Mouse (Mus musculus): ENCODE data around the gene Aatf. TPM values are rescaled to one million over a fixed set of nuclear protein-coding genes. Genes with fewer than 3 reads are reported as not detected.

The Aatf gene
- polyA plus RNA-seq, 1 experiment = 14.0 TPM

DNA sequence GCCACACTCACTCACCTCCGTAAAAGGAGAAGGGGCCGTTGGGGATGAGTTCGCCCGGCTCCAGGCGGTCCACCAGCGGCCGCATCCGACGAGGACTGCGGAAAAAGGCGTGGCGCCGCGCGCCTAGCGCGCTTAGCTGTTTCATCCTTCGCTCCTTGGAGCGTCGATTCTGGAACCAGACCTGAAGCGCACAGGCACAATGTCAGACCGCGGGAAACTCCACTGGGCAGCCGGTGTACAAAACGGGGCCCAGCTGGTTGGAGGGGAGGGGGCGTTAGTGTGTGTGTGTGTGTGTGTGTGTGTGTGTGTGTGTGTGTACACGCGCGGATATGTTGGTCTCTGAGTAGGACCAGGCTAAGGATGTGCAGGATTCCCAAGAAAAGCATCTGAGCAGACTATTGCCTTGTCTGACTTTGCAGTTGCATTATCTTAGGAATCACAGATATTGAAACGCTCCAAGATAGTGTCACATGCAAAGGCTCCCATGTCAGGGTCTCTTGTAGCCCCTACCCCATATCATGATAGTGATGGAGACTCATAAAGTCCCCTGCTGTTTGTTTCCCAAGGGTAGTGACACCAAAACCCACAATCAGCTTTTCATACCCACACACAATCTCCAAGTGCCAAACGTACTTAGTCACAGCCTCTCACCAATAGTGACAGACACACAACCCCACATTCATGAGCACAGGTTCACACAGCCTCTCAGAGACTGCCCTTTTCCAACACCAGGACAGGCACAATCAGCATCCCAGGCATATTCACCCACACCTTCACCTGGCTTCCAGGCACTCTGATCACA lies 7.1 kb upstream of the Aatf start:
- TF ChIP-seq POLR2A (IDR thresholded peaks at IDR 0.05; ENCODE audit: borderline replicate concordance, insufficient read depth, low read length) (no peak), CTCF (IDR thresholded peaks at IDR 0.05; ENCODE audit: borderline replicate concordance, insufficient read depth, low read depth, low read length) (no peak)
- DNase-seq = peak in 1 of 2 experiments; percentile 44
- peak overlapping the region; percentile 59 for H3K4me3 ChIP-seq (replicated peaks; ENCODE audit: insufficient read depth, low read depth, low read length)
- peaks cover 19% of the 10 kb centered on the region for H3K4me1 ChIP-seq (ENCODE audit: control insufficient read depth, insufficient read depth, low read length)
- no peaks in the 10 kb centered on the region; the same call in 1 of the 2 replicates for H3K27me3 ChIP-seq (ENCODE audit: control insufficient read depth, insufficient read depth, low read length)
- 11% methylated on average over 31 of the region's 31 CpGs for WGBS
- peak overlapping the region; percentile 97 for H3K27ac ChIP-seq (ENCODE audit: insufficient read depth, low read length)

DNA sequence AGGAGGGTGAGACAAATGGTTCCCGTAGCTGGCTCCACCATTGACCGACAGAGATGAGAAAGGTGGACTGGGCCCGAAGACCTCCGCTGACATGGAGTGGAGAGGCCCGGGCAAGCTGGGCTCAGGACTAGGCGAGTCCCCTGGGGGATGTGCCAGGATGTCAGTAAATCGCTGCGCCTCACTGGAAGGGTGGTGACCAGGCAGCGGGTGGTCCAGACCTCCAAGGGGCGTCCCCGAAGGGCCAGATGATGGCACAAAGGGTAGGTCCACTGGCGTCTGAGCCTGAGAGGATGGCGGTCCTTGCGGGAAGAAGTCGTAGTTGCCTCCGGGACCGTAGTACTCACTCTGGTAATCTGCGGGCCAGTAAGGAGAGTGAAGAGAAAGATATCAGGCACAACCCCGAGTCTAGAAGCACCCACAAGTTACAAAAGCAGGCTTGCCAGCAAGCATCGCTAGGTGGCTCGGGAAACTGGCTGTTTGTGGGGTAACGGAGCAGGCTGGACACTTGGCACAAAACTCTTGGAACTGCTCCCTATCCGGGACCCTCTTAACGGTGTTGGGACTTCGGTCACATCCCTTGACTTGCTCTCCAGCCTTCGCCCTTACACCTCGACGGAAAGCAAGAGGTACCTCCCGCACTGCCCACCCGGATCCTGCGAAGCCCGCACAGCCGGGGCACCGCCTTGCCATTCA lies 6.4 kb upstream of the Aatf start:
- WGBS = 30% methylated on average over 34 of the region's 34 CpGs
- peak overlapping the region; percentile 32; the same call in 1 of the 2 replicates for H3K27ac ChIP-seq (ENCODE audit: insufficient read depth, low read length)
- H3K4me3 ChIP-seq (replicated peaks; ENCODE audit: insufficient read depth, low read depth, low read length) = peak overlapping the region; percentile 23

DNA sequence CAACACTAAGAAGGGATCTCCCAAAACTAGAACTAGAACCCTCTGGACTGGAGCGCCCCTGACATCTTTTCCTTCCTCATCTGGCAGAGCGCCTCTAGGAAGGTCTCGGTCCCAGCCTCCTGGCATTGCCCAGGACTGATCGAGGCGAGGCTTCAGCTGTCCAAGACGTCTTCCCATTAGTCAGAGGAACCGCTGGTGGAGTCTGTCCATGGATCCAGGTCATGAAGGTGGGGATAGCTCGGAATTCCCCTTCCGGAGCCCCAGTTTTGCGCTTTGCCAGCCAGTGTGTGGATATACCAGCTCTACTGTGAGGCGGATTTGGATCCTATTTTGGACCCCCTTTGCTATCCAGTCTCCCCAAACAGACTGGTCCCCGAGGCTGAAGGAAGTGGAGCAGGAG lies 5.7 kb upstream of the Aatf start:
- Histone ChIP-seq H3K4me1 (ENCODE audit: control insufficient read depth, insufficient read depth, low read length) (peaks cover 19% of the 10 kb centered on the region), H3K27me3 (ENCODE audit: control insufficient read depth, insufficient read depth, low read length) (no peaks in the 10 kb centered on the region; the same call in 1 of the 2 replicates), H3K4me3 (replicated peaks; ENCODE audit: insufficient read depth, low read depth, low read length) (no peak overlapping the region), H3K27ac (ENCODE audit: insufficient read depth, low read length) (no peak overlapping the region)
- TF ChIP-seq CTCF (IDR thresholded peaks at IDR 0.05; ENCODE audit: borderline replicate concordance, insufficient read depth, low read depth, low read length) = no peak
- no peak for TF ChIP-seq POLR2A (IDR thresholded peaks at IDR 0.05; ENCODE audit: borderline replicate concordance, insufficient read depth, low read length)
- DNase-seq = peak; percentile 23 to 43
- 46% methylated on average over 12 of the region's 12 CpGs for WGBS

More for the DNA sequence above, 6.4 kb upstream of the Aatf start:
- peaks cover 19% of the 10 kb centered on the region for H3K4me1 ChIP-seq (ENCODE audit: control insufficient read depth, insufficient read depth, low read length)
- TF ChIP-seq POLR2A (IDR thresholded peaks at IDR 0.05; ENCODE audit: borderline replicate concordance, insufficient read depth, low read length) = no peak
- TF ChIP-seq CTCF (IDR thresholded peaks at IDR 0.05; ENCODE audit: borderline replicate concordance, insufficient read depth, low read depth, low read length) = no peak
- H3K27me3 ChIP-seq (ENCODE audit: control insufficient read depth, insufficient read depth, low read length) = no peaks in the 10 kb centered on the region; the same call in 1 of the 2 replicates
- DNase-seq = peak; percentile 35 to 66

DNA sequence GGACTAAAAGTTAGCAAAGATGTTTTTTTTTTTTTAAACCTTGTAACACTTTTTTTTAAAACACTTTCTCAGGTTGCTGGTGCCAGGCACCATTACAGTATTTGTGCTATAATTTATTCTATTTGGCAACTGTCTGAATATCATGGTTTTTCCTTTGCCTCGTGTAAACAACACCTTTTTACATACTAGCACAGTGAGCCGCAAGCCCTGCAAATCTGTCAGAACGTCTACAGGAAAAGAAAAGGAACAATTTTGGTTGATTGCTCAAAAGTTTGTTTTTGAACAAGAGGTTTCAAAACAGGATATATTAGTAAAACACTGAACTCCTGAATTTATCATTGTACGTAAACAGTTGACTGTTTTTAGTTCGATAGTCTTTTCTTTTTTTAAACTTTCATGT lies 4.9 kb upstream of the Aatf start:
- no peak for TF ChIP-seq POLR2A (IDR thresholded peaks at IDR 0.05; ENCODE audit: borderline replicate concordance, insufficient read depth, low read length)
- no peak for TF ChIP-seq CTCF (IDR thresholded peaks at IDR 0.05; ENCODE audit: borderline replicate concordance, insufficient read depth, low read depth, low read length)
- DNase-seq = no peak
- Histone ChIP-seq H3K27me3 (ENCODE audit: control insufficient read depth, insufficient read depth, low read length) (no peaks in the 10 kb centered on the region), H3K4me3 (replicated peaks; ENCODE audit: insufficient read depth, low read depth, low read length) (no peak overlapping the region), H3K4me1 (ENCODE audit: control insufficient read depth, insufficient read depth, low read length) (peaks cover 19% of the 10 kb centered on the region), H3K27ac (ENCODE audit: insufficient read depth, low read length) (no peak overlapping the region)
- 80% methylated on average over 5 of the region's 5 CpGs for WGBS

- DNase-seq = no peak
- TF ChIP-seq POLR2A (IDR thresholded peaks at IDR 0.05; ENCODE audit: borderline replicate concordance, insufficient read depth, low read length) (no peak), CTCF (IDR thresholded peaks at IDR 0.05; ENCODE audit: borderline replicate concordance, insufficient read depth, low read depth, low read length) (no peak)
- Histone ChIP-seq H3K27ac (ENCODE audit: insufficient read depth, low read length) (no peak overlapping the region), H3K27me3 (ENCODE audit: control insufficient read depth, insufficient read depth, low read length) (no peaks in the 10 kb centered on the region), H3K4me1 (ENCODE audit: control insufficient read depth, insufficient read depth, low read length) (peaks cover 19% of the 10 kb centered on the region), H3K4me3 (replicated peaks; ENCODE audit: insufficient read depth, low read depth, low read length) (no peak overlapping the region)
- WGBS = 76% methylated on average over 2 of the region's 2 CpGs
These were observed 4.1 kb upstream of the Aatf start for GRCm38 (mm10) chr11:84517431-84517830.

GRCm38 (mm10) chr11:84516501-84517240 lies 3.3 kb upstream of the Aatf start:
- no peak overlapping the region for H3K4me3 ChIP-seq (replicated peaks; ENCODE audit: insufficient read depth, low read depth, low read length)
- peaks cover 17% of the 10 kb centered on the region for H3K4me1 ChIP-seq (ENCODE audit: control insufficient read depth, insufficient read depth, low read length)
- H3K27ac ChIP-seq (ENCODE audit: insufficient read depth, low read length) = no peak overlapping the region
- no peak for DNase-seq
- no peaks in the 10 kb centered on the region for H3K27me3 ChIP-seq (ENCODE audit: control insufficient read depth, insufficient read depth, low read length)
- TF ChIP-seq CTCF (IDR thresholded peaks at IDR 0.05; ENCODE audit: borderline replicate concordance, insufficient read depth, low read depth, low read length) = no peak
- TF ChIP-seq POLR2A (IDR thresholded peaks at IDR 0.05; ENCODE audit: borderline replicate concordance, insufficient read depth, low read length) = no peak
- WGBS = 70% methylated on average over 14 of the region's 14 CpGs

DNA sequence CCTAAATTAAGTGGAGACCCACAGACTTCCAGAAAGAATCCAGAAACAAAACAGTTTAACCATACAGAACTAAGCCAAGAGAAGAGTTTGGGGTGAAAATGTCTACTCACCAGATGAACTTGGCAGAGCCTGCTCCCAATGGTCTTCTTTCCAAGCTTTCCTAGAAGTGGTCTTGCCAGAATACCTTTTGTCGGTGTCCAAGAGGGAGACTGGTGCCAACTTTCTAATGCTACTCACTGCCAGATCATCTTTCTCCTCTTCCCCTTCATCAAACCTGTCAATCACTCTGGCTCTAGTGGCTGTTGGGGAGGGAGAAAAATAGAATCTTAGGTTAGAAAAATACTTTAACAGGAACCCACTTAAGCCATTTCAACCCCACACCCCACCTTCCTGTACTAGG lies 1.3 kb downstream of the Aatf start:
- WGBS = 5% methylated on average over 1 of the region's 1 CpGs
- no peak overlapping the region for H3K4me3 ChIP-seq (replicated peaks; ENCODE audit: insufficient read depth, low read depth, low read length)

More for the DNA sequence above, 1.3 kb downstream of the Aatf start:
- no peaks in the 10 kb centered on the region; the same call in 1 of the 2 replicates for H3K4me1 ChIP-seq (ENCODE audit: control insufficient read depth, insufficient read depth, low read length)
- TF ChIP-seq POLR2A (IDR thresholded peaks at IDR 0.05; ENCODE audit: borderline replicate concordance, insufficient read depth, low read length) (no peak), CTCF (IDR thresholded peaks at IDR 0.05; ENCODE audit: borderline replicate concordance, insufficient read depth, low read depth, low read length) (no peak)
- H3K27me3 ChIP-seq (ENCODE audit: control insufficient read depth, insufficient read depth, low read length) = no peaks in the 10 kb centered on the region
- no peak for DNase-seq
- no peak overlapping the region for H3K27ac ChIP-seq (ENCODE audit: insufficient read depth, low read length)

Data from cerebellum, adult 2 months (tissue).